Mouse (Mus musculus) midbrain, embryonic 13.5 days (tissue): ENCODE measurements around the gene Arhgef25. TPM values are rescaled to one million over a fixed set of nuclear protein-coding genes. Genes with fewer than 3 reads are reported as not detected.

Experiments
- ATAC-seq: fragments of 200-750 bp; cut with Nextera tagmentation; 2 replicates; pipeline ENCODE4 v1.8.0; 2017; ENCODE audit warnings: mild to moderate bottlenecking, moderate TSS enrichment, moderate library complexity
- H3K27ac ChIP-seq: fragments of 300-500 bp; sonication (generic); 2 replicates; pipeline ENCODE4 v1.5.1; 2015; ENCODE audit warnings: inconsistent platforms, mild to moderate bottlenecking, moderate library complexity
- H3K27me3 ChIP-seq: fragments of 300-500 bp; sonication (generic); 2 replicates; pipeline ENCODE4 v1.6.1; 2015; ENCODE audit warnings: mild to moderate bottlenecking, inconsistent platforms
- H3K36me3 ChIP-seq: fragments of 300-500 bp; sonication (generic); 2 replicates; pipeline ENCODE4 v1.6.1; 2015; ENCODE audit warnings: mild to moderate bottlenecking, inconsistent platforms
- H3K4me1 ChIP-seq: fragments of 300-500 bp; sonication (generic); replicated peaks from 2 replicates; pipeline ENCODE4 v1.6.1; 2015; ENCODE audit warnings: inconsistent platforms
- H3K4me2 ChIP-seq: fragments of 300-500 bp; sonication (generic); replicated peaks from 2 replicates; pipeline ENCODE4 v1.6.1; 2015; ENCODE audit warnings: moderate library complexity, mild to moderate bottlenecking, inconsistent platforms
- H3K4me3 ChIP-seq: fragments of 300-500 bp; sonication (generic); replicated peaks from 2 replicates; pipeline ENCODE4 v1.5.1; 2015; ENCODE audit warnings: mild to moderate bottlenecking, inconsistent platforms
- H3K9ac ChIP-seq: fragments of 300-500 bp; sonication (generic); replicated peaks from 2 replicates; pipeline ENCODE4 v1.6.1; 2015; ENCODE audit warnings: mild to moderate bottlenecking, inconsistent platforms
- H3K9me3 ChIP-seq: fragments of 300-500 bp; sonication (generic); 2 replicates; pipeline ENCODE4 v1.6.1; 2016; ENCODE audit warnings: mild to moderate bottlenecking, inconsistent platforms
- WGBS: fragments of 180-500 bp; shearing (Covaris S2); methylation state at CpG from one replicate; pipeline ENCODE4 v1.1.7; 2015; 5-methylcytosine and 5-hydroxymethylcytosine counted together
- polyA plus RNA-seq: library from polyadenylated mRNA; unstranded; fragments of >200 nt; fragmentation: Nextera tagmentation; extraction: Ambion mirVana; gene quantifications from 2 replicates; pipeline ENCODE4 v1.2.1, GENCODE M21; 2015

The Arhgef25 gene
- polyA plus RNA-seq, result 20.2 and 24.5 TPM in 2 replicates

- peak within 1 kb of the TSS; percentile 68 for H3K4me3 ChIP-seq
- H3K27me3 ChIP-seq, result no peaks in the 10 kb centered on the region
- no peaks in the 10 kb centered on the region for H3K9me3 ChIP-seq
- peaks cover 32% of the 10 kb centered on the region for H3K36me3 ChIP-seq
- under 1% methylated on average over 35 of the region's 35 CpGs for WGBS
- H3K9ac ChIP-seq, result peak within 1 kb of the TSS; percentile 85
- H3K27ac ChIP-seq, result peak within 1 kb of the TSS; percentile 81; the same call in 1 of the 2 replicates
- H3K4me2 ChIP-seq, result peak within 1 kb of the TSS; percentile 99
- ATAC-seq, result 0 out of 2 replicates have a peak, but pooled peaks have one; percentile 8
- H3K4me1 ChIP-seq, result peaks cover 51% of the 10 kb centered on the region
Observed at GRCm38 (mm10) chr10:127189651-127190381, at the start of gene Arhgef25. Gene Arhgef25 (minus strand): TSS chr10:127190083.

DNA sequence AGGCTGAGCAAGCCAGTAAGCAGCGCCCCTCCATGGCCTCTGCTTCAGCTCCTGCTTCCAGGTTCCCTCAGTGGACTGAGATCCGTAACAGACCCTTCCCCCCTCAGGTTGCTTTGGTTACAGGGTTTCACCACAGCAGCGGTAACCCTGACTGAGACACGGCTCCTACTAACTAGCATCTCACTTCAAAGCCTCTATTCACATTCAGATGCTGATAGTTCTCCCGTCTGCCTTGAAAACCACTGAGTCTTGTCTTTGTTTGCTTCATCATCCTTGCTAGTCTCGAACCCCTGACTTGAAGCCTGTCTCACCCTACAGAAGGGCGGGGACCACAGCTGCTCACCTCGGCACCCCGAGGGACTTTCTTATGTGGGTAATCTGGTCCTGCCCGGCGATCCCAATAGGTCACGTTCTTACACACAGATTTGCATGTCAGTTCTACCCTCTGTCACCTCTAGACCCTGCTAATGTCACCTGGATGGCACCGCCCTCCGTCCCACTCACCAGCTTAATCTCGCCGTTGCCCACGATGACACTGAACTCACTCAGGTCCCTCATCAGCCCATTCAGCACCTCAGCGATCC lies 48.5 kb upstream of the Arhgef25 start:
- no peaks in the 10 kb centered on the region for H3K27me3 ChIP-seq
- H3K4me1 ChIP-seq, result no peaks in the 10 kb centered on the region
- peaks cover 93% of the 10 kb centered on the region for H3K36me3 ChIP-seq
- ATAC-seq, result no peak
- 73% methylated on average over 18 of the region's 18 CpGs for WGBS
- H3K9me3 ChIP-seq, result no peaks in the 10 kb centered on the region
- H3K27ac ChIP-seq, result no peak overlapping the region
- H3K4me2 ChIP-seq, result no peak overlapping the region
- no peak overlapping the region for H3K4me3 ChIP-seq
- H3K9ac ChIP-seq, result no peak overlapping the region

DNA sequence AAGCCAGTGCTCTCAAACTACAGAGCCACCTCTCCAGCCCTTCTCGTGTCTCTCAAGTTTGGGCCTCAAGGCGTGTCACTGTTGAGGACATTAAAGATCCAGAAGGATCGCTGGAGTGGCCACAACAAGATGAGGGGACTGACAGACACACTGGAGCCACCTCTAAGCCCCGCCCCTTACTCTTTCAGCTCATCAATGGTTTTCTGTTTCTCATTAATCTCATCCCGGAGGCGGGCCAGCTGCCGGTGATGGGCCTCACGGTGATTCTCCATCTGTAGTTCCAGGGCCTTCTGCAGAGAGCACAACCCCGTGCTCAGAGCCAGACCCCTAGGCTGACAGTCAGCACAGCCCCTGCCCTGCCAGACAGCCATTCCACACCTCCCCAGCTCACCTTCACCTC lies 46.7 kb upstream of the Arhgef25 start:
- Histone ChIP-seq H3K27me3 (no peaks in the 10 kb centered on the region), H3K9me3 (no peaks in the 10 kb centered on the region), H3K4me1 (no peaks in the 10 kb centered on the region), H3K36me3 (peaks cover 93% of the 10 kb centered on the region), H3K4me3 (no peak overlapping the region), H3K27ac (no peak overlapping the region), H3K4me2 (no peak overlapping the region), H3K9ac (no peak overlapping the region)
- 46% methylated on average over 9 of the region's 9 CpGs for WGBS
- 0 out of 2 replicates have a peak, but pooled peaks have one; percentile 14 for ATAC-seq

DNA sequence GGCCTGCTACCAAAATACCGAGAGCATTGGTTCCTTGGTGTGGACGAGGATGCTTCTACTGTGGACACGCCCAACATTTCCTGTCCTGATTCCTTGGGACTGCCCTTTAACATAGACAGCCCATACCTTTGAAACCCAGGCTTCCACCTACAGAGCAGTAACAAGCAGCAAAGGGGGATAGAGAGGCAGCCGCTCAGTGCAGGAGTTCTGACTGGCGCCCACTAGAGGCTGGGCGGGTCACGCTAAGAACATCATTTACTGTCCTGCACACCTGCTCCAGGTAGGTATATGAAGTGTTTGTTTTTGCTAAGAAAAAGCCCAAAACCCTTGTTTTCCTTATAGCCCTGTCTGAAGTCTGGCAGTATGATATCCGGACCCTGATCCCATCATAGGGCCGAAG lies 43.3 kb upstream of the Arhgef25 start:
- Histone ChIP-seq H3K27me3 (no peaks in the 10 kb centered on the region), H3K4me3 (no peak overlapping the region), H3K4me1 (no peaks in the 10 kb centered on the region), H3K9me3 (no peaks in the 10 kb centered on the region), H3K9ac (no peak overlapping the region), H3K27ac (no peak overlapping the region), H3K36me3 (peaks cover 85% of the 10 kb centered on the region), H3K4me2 (no peak overlapping the region)
- ATAC-seq, result no peak
- WGBS, result 82% methylated on average over 9 of the region's 9 CpGs

DNA sequence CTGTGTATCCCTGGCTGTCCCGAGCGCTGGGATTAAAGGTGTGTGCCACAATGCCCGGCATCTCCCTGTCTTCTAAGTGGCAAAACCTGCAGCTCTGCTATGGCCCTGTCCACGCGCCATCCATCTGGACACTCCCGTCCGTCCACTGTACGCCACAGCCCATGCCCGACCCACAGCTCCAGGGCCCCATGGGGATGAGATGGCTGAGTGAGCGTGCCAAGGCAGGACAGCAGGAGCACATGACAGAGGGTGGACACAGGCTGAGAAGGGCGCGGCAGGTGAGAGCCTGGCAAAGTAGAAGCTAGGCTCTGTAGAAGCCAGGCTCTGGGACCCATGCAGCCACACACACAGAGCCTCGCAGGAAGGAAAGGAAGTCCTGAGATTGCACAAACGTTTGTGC lies 41.9 kb upstream of the Arhgef25 start:
- no peak overlapping the region for H3K27ac ChIP-seq
- no peak overlapping the region for H3K4me3 ChIP-seq
- H3K9ac ChIP-seq, result no peak overlapping the region
- H3K36me3 ChIP-seq, result peaks cover 84% of the 10 kb centered on the region
- peaks cover 5% of the 10 kb centered on the region; the same call in 1 of the 2 replicates for H3K27me3 ChIP-seq
- no peaks in the 10 kb centered on the region for H3K9me3 ChIP-seq
- WGBS, result 85% methylated on average over 14 of the region's 14 CpGs
- no peak for ATAC-seq
- H3K4me2 ChIP-seq, result no peak overlapping the region
- H3K4me1 ChIP-seq, result no peaks in the 10 kb centered on the region

DNA sequence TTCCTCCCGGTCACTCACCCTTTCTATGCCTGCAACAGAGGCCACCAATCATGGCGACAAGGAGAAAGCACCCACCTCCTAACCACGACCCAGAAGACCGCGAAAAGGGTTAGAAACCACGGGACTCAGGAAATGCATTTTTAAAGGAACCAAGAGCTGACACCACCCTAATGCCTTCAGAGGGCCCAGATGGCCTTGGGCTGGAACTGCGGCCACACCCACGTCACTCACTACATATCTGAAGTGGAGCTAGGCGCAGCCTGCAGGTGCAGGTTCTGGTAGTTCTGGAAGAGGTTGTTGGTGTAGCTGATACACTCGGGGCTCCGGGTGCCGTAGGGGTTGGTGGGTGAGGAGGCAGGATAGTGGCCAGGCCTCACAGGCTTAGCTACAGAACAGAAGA lies 40.8 kb upstream of the Arhgef25 start:
- no peak for ATAC-seq
- H3K4me1 ChIP-seq, result no peaks in the 10 kb centered on the region
- no peak overlapping the region for H3K4me3 ChIP-seq
- H3K27me3 ChIP-seq, result peaks cover 5% of the 10 kb centered on the region; the same call in 1 of the 2 replicates
- no peaks in the 10 kb centered on the region for H3K9me3 ChIP-seq
- WGBS, result 90% methylated on average over 12 of the region's 12 CpGs
- H3K4me2 ChIP-seq, result no peak overlapping the region
- H3K9ac ChIP-seq, result no peak overlapping the region
- H3K27ac ChIP-seq, result no peak overlapping the region
- peaks cover 79% of the 10 kb centered on the region for H3K36me3 ChIP-seq

GRCm38 (mm10) chr10:127228897-127229296 lies 39.0 kb upstream of the Arhgef25 start:
- Histone ChIP-seq H3K4me1 (no peaks in the 10 kb centered on the region), H3K36me3 (peaks cover 69% of the 10 kb centered on the region), H3K4me3 (no peak overlapping the region), H3K27ac (no peak overlapping the region), H3K27me3 (peaks cover 5% of the 10 kb centered on the region; the same call in 1 of the 2 replicates), H3K9me3 (no peaks in the 10 kb centered on the region), H3K9ac (no peak overlapping the region), H3K4me2 (no peak overlapping the region)
- WGBS, result 27% methylated on average over 4 of the region's 4 CpGs
- ATAC-seq, result peak; percentile 22; the same call in 1 of the 2 replicates

GRCm38 (mm10) chr10:127227163-127227562 lies 37.3 kb upstream of the Arhgef25 start:
- Histone ChIP-seq H3K4me1 (no peaks in the 10 kb centered on the region), H3K36me3 (peaks cover 52% of the 10 kb centered on the region), H3K4me3 (no peak overlapping the region), H3K9me3 (no peaks in the 10 kb centered on the region), H3K27ac (no peak overlapping the region), H3K27me3 (peaks cover 5% of the 10 kb centered on the region; the same call in 1 of the 2 replicates), H3K4me2 (no peak overlapping the region), H3K9ac (no peak overlapping the region)
- 90% methylated on average over 8 of the region's 8 CpGs for WGBS
- no peak for ATAC-seq

GRCm38 (mm10) chr10:127226318-127226895 lies 36.5 kb upstream of the Arhgef25 start:
- H3K4me2 ChIP-seq, result no peak overlapping the region
- WGBS, result 77% methylated on average over 8 of the region's 8 CpGs
- no peak for ATAC-seq
- no peaks in the 10 kb centered on the region for H3K4me1 ChIP-seq
- no peak overlapping the region for H3K9ac ChIP-seq
- H3K27ac ChIP-seq, result no peak overlapping the region
- no peak overlapping the region for H3K4me3 ChIP-seq
- peaks cover 5% of the 10 kb centered on the region; the same call in 1 of the 2 replicates for H3K27me3 ChIP-seq
- peaks cover 45% of the 10 kb centered on the region for H3K36me3 ChIP-seq
- no peaks in the 10 kb centered on the region for H3K9me3 ChIP-seq

DNA sequence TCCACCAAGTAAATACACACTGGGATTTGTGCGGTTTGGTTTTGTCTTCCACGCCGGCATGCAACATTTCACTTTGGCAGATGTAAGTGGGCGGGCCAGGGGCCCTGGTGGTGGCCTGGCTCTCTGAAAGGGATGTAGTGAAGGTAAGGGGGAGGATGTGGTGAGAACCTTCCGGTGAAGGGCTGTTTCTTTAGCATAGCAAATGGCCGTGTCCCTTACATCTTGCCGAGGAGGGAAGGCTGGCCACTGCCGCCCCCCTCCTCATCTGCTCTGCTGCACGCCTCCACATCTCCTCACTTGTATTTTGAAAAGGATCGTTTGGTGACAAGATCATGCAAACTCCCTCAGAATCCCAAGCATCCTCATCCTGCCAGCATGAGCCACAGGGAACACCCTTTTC lies 35.8 kb upstream of the Arhgef25 start:
- Histone ChIP-seq H3K4me2 (no peak overlapping the region), H3K9me3 (no peaks in the 10 kb centered on the region), H3K36me3 (peaks cover 38% of the 10 kb centered on the region), H3K4me1 (no peaks in the 10 kb centered on the region), H3K27ac (no peak overlapping the region), H3K27me3 (peaks cover 5% of the 10 kb centered on the region; the same call in 1 of the 2 replicates), H3K9ac (no peak overlapping the region), H3K4me3 (no peak overlapping the region)
- 29% methylated on average over 10 of the region's 10 CpGs for WGBS
- ATAC-seq, result no peak

- peaks cover 5% of the 10 kb centered on the region; the same call in 1 of the 2 replicates for H3K27me3 ChIP-seq
- no peak overlapping the region for H3K4me3 ChIP-seq
- no peaks in the 10 kb centered on the region for H3K9me3 ChIP-seq
- no peaks in the 10 kb centered on the region for H3K4me1 ChIP-seq
- peaks cover 33% of the 10 kb centered on the region for H3K36me3 ChIP-seq
- no peak for ATAC-seq
- no peak overlapping the region for H3K4me2 ChIP-seq
- H3K27ac ChIP-seq, result no peak overlapping the region
- 18% methylated on average over 6 of the region's 6 CpGs for WGBS
- H3K9ac ChIP-seq, result no peak overlapping the region
Observed at GRCm38 (mm10) chr10:127225213-127225612, 35.3 kb upstream of the Arhgef25 start.

- Histone ChIP-seq H3K27ac (no peak overlapping the region), H3K9ac (no peak overlapping the region), H3K4me1 (no peaks in the 10 kb centered on the region), H3K36me3 (no peaks in the 10 kb centered on the region), H3K9me3 (no peaks in the 10 kb centered on the region), H3K27me3 (no peaks in the 10 kb centered on the region), H3K4me2 (no peak overlapping the region), H3K4me3 (no peak overlapping the region)
- 88% methylated on average over 2 of the region's 2 CpGs for WGBS
- no peak for ATAC-seq
Observed at GRCm38 (mm10) chr10:127218339-127218738, 28.5 kb upstream of the Arhgef25 start.
